Mouse (Mus musculus) left cerebral cortex, postnatal 14 days (tissue): ENCODE data around the gene Ptprr. TPM values are rescaled to one million over a fixed set of nuclear protein-coding genes. Genes with fewer than 3 reads are reported as not detected.

Experiments used
- DNase-seq, 2 experiments: peaks; one replicate each; pipeline ENCODE4 v3.0.0; 2021 to 2022; ENCODE audit warnings: low spot score in 2 of 2, mixed read lengths in 1 of 2
- intact Hi-C: fragments of 180-260 bp; cut with DNase I; formaldehyde crosslinking; loops from one replicate; pipeline ENCODE4 v1.15.1; 2025
- total RNA-seq, 2 experiments: library from RNA; stranded (reverse); gene quantifications; 2 replicates each; pipeline ENCODE4 v1.2.3; 2021

Ptprr gene
- total RNA-seq, 2 experiments from 2014 or later: 28.3 to 29.2 TPM

- DNase-seq: no peak
- intact Hi-C loops: no loop called here
Observed at GRCm38 (mm10) chr10:116245632-116246031, 227.6 kb downstream of the Ptprr start.

GRCm38 (mm10) chr10:116252668-116253067 lies 234.7 kb downstream of the Ptprr start:
- intact Hi-C loops: no loop called here
- DNase-seq: no peak

- intact Hi-C loops: no loop called here
- DNase-seq: no peak
Observed at GRCm38 (mm10) chr10:116253972-116254371, 236.0 kb downstream of the Ptprr start.

- intact Hi-C loops: no loop called here
- DNase-seq: no peak
Observed at GRCm38 (mm10) chr10:116259298-116259697, 241.3 kb downstream of the Ptprr start.

- DNase-seq: peak; percentile 54 to 59
- intact Hi-C loops: no loop called here
Observed at GRCm38 (mm10) chr10:116260658-116261433, 242.8 kb downstream of the Ptprr start.

- DNase-seq: no peak
- intact Hi-C loops: no loop called here
Observed at GRCm38 (mm10) chr10:116261559-116261958, 243.5 kb downstream of the Ptprr start.

- intact Hi-C loops: no loop called here
Observed at GRCm38 (mm10) chr10:116264521-116264920, 246.5 kb downstream of the Ptprr start.

GRCm38 (mm10) chr10:116266561-116267433 lies 248.8 kb downstream of the Ptprr start:
- DNase-seq: no peak
- intact Hi-C loops: loop anchor here (5.0 kb wide), 1 partner anchor 59 kb away; no protein-coding TSS in a partner anchor

More at GRCm38 (mm10) chr10:116264521-116264920, 246.5 kb downstream of the Ptprr start:
- DNase-seq: no peak

- DNase-seq: no peak
- intact Hi-C loops: loop anchor here (5.0 kb wide), 1 partner anchor 60 kb away; no protein-coding TSS in a partner anchor
Observed at GRCm38 (mm10) chr10:116267434-116267822, 249.4 kb downstream of the Ptprr start.

GRCm38 (mm10) chr10:116268343-116268742 lies 250.3 kb downstream of the Ptprr start:
- intact Hi-C loops: loop anchor here (5.0 kb wide), 1 partner anchor 61 kb away; no protein-coding TSS in a partner anchor
- DNase-seq: no peak

GRCm38 (mm10) chr10:116270646-116271469 lies 252.8 kb downstream of the Ptprr start:
- intact Hi-C loops: no loop called here
- DNase-seq: no peak

GRCm38 (mm10) chr10:116271470-116271915 lies 253.5 kb downstream of the Ptprr start:
- intact Hi-C loops: no loop called here
- no peak for DNase-seq

GRCm38 (mm10) chr10:116272156-116272555 lies 254.1 kb downstream of the Ptprr start:
- intact Hi-C loops: no loop called here

GRCm38 (mm10) chr10:116275280-116275679 lies 257.3 kb downstream of the Ptprr start, which contains the start of gene Ptprb:
Ptprb (plus strand) TSS chr10:116275523.
- intact Hi-C loops: no loop called here
- DNase-seq: no peak

More at GRCm38 (mm10) chr10:116272156-116272555, 254.1 kb downstream of the Ptprr start:
- no peak for DNase-seq

GRCm38 (mm10) chr10:116286697-116287344 lies 268.8 kb downstream of the Ptprr start:
- no peak for DNase-seq
- intact Hi-C loops: no loop called here

- no peak for DNase-seq
- intact Hi-C loops: no loop called here
Observed at GRCm38 (mm10) chr10:116288130-116288529, 270.1 kb downstream of the Ptprr start.

GRCm38 (mm10) chr10:116290483-116290882 lies 272.5 kb downstream of the Ptprr start:
- no peak for DNase-seq
- intact Hi-C loops: no loop called here

- peak; percentile 53 to 78 for DNase-seq
- intact Hi-C loops: no loop called here
Observed at GRCm38 (mm10) chr10:116291153-116291755, 273.2 kb downstream of the Ptprr start.
